Mouse (Mus musculus): ENCODE results near the gene C530008M17Rik.

The C530008M17Rik gene

DNA sequence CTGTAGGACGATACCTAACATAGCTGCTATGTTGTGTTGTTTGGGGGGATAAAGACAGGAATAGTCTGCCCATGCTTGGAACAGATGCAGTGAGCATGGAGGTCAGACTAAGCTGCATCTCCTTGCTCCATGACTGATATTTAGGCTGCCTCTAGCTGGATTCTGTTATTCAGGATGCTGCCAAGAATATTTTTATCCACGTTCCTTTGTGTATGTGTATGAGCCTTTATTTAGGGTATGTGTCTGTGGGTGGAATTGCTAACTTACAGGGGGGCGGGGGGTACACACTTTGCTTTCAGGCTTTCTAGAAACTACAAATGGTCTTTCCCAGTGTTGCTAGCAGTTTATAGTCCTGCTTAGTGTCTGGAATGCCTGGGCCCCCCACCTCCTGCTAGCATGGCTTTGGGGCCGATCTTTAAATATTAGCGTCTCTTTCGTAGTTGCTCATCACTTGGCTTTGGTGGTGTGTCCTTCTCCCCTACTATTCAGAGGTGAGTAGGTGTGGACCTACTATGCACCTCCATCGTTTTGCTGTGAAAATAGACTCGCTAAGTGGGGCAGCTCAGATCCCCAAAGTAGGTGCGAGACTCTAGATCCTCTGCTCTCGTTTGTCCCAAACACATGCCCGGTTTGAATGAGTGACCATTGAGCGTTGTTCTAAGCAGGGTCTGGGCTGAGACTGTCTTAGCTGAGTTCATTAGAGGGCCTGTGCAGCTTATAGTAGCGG is 45.0 kb downstream of the C530008M17Rik start:
- DNase-seq (ENCODE audit: extremely low read depth, insufficient read length, low spot score) = no peak

GRCm38 (mm10) chr5:76702104-76702503 is 45.8 kb downstream of the C530008M17Rik start:
- no peak for DNase-seq (ENCODE audit: extremely low read depth, insufficient read length, low spot score)

- DNase-seq (ENCODE audit: extremely low read depth, insufficient read length, low spot score) = no peak
These were observed 46.3 kb downstream of the C530008M17Rik start for GRCm38 (mm10) chr5:76702646-76703045.

- DNase-seq (ENCODE audit: extremely low read depth, insufficient read length, low spot score) = no peak
These were observed 49.2 kb downstream of the C530008M17Rik start for GRCm38 (mm10) chr5:76705307-76706173.

DNA sequence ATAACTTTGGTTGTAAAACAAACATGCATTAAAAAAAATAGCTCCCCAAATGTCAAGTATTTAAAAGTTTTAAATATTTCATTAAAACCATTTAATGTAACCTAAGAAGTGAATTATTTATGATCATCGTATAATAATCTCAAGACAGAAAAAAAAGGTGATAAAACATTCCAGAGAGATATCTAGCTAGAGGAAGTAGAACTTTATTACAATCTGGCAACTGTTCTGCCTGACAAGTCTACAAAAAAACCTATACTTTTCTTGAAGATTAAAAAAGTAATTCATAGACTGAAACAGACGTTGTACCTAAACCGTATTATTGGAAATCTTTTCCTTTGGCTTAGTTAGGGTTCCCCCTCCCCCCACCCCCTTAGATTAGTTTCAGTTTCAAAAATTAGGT is 50.8 kb downstream of the C530008M17Rik start:
- DNase-seq (ENCODE audit: extremely low read depth, insufficient read length, low spot score) = no peak

GRCm38 (mm10) chr5:76708004-76708403 is 51.7 kb downstream of the C530008M17Rik start:
- no peak for DNase-seq (ENCODE audit: extremely low read depth, insufficient read length, low spot score)

GRCm38 (mm10) chr5:76713743-76714142 is 57.4 kb downstream of the C530008M17Rik start:
- DNase-seq (ENCODE audit: extremely low read depth, insufficient read length, low spot score) = no peak

DNA sequence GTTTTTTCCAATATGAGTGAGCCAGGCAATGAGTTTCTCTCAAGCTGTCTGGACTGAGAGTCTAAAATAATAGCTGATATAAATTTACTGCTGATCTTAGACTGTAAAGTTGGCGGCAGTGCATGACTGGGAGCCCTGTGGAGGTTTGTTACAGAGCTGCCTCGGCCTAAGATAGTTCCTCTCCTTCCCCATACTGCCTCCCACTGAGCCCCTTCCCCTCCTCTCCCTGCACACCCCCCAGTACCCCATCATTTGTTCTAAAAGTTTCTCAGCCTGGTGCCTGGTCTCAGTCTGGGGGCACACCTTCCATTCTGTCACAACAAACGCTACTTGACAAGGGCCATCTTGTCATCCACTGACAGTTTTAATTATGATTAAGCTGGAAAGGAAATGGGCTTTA is 63.6 kb downstream of the C530008M17Rik start:
- no peak for DNase-seq (ENCODE audit: extremely low read depth, insufficient read length, low spot score)

DNA sequence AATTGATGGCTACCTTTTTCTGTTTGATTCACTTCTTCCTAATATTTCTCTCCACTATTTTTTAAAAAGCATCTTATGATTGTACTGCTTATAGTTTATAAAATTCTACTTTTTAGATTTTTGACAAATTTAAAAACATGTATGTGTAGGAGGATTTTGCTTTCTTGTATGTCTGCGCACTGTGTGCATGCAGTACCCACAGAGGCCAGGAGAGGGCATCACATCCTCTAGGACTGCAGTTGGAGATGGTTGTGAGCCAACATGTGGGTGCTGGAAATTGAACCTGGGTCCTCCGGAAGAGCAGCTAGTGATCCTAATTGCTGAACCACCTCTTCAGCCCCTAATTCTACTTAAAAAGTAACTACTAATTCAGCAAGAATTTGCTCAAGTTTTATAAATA is 68.6 kb downstream of the C530008M17Rik start:
- no peak for DNase-seq (ENCODE audit: extremely low read depth, insufficient read length, low spot score)

DNA sequence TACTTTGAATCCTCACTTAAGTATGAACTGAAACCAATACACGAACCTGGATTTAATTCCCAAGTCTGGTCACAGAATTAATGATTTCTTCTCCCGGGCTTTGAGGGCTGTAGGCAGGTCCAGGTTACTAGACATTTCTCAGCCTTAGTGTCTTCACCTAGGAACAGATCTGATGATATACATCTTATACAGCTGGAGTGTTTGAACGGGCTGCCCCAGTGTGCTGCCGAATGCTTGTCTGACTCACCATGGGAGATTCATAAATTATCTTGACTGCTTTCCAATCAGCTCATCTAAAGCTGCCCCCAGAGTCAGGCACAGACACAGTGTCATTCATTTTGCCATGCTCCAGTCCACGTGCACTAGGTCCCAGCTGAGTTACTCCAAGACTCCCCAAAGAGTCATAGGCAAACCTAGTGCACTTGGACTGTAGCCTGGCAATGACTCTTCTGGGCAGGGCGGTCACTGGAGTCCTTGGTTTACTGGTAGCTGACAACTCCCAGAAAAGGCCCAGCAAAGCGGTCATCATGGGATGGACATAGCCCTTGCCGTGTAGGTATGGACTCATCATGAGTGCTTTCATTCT is 70.3 kb downstream of the C530008M17Rik start:
- no peak for DNase-seq (ENCODE audit: extremely low read depth, insufficient read length, low spot score)

GRCm38 (mm10) chr5:76733055-76733641 is 76.8 kb downstream of the C530008M17Rik start:
- DNase-seq (ENCODE audit: extremely low read depth, insufficient read length, low spot score) = no peak

GRCm38 (mm10) chr5:76741463-76741862 is 85.2 kb downstream of the C530008M17Rik start:
- DNase-seq (ENCODE audit: extremely low read depth, insufficient read length, low spot score) = no peak

DNA sequence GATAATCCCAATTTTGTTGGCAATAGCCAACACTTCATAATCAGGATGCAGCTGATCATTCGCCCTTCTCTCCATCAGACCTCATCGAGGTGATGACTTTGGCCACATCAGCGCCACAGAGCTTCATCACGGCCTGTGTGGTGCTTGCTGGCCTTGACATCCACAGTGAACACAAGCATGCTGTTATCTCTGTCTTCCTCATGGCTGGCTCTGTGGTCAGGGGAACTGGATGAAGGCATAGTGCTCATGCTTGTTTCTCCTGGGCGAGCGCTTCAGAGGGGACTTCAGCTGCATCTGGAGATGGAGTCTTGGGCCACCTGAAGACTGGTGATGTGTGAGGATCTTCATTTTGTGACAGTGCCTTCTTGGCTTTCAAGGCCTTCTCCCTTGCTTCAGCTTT is 85.8 kb downstream of the C530008M17Rik start:
- no peak for DNase-seq (ENCODE audit: extremely low read depth, insufficient read length, low spot score)

DNA sequence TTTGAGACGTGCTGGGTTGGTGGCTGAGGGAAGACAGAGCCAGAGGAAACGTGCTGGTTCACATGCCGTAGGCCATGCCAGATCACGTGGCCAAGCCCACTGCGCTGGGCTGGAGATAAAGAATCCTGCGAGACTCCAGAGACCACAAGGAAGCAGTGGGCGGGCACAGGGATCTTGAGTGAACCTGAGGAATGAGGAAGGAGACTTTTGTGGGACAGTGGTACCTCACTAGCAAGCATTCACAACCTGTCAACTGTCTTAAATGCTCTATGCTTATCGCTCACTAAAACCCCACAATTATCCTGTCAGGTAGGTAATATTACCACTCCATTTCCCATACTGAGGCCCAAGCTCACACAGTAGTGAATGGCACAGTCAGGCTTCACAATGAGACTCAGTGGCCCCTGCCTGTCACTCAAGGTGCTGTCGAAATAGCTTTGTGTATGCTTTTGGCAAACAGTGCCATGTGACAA is 88.5 kb downstream of the C530008M17Rik start:
- no peak for DNase-seq (ENCODE audit: extremely low read depth, insufficient read length, low spot score)

GRCm38 (mm10) chr5:76747851-76748250 is 91.5 kb downstream of the C530008M17Rik start:
- no peak for DNase-seq (ENCODE audit: extremely low read depth, insufficient read length, low spot score)

- no peak for DNase-seq (ENCODE audit: extremely low read depth, insufficient read length, low spot score)
These were observed 96.0 kb downstream of the C530008M17Rik start for GRCm38 (mm10) chr5:76752351-76752750.

DNA sequence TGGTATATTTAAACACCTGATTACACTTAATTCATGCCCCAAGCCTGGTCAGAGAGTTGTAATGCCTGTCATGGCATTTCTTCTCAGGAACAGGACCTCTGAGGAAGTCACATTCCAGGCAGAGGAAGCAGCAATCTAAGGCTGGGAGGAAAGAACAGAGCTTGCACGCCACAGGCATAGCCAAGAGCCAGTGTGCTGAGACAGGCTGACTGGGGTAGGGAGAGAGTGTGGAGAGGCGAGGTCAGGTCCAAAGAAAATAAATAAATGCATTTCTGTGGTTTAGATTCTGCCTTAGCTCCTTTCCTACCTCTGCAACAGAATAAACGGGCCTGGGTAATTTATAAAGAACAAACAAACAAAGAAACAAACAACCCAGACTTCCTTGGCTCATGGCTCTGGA is 104.0 kb downstream of the C530008M17Rik start:
- peak; percentile 11 for DNase-seq (ENCODE audit: extremely low read depth, insufficient read length, low spot score)

GRCm38 (mm10) chr5:76762030-76762698 is 105.9 kb downstream of the C530008M17Rik start:
- DNase-seq (ENCODE audit: extremely low read depth, insufficient read length, low spot score) = no peak

DNA sequence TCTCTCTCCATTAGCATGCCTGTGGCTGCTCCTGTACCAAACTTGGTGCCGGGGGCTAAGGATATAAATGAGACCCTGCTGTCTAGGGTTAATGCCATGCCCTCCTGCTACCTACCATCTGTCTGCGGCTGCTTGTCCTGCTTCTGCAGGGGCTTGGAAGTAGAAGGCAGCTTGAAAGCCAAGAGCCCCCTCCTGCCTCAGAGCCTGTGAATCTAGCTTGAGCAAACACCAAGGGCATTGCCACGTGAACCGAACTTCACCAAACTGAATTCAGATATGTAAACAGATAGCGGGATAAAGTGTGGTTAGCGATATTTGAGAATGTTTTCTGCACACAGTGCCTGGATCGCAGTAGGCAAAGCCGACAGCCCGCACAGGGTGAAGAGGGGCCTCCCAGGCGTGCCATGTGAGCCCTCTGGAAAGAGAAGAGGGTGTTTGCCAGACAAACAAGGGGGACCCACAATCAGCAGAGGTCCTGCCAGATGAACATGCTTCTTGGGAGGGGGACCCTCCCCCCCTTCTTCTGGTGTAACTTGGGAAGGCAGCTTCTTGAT is 106.9 kb downstream of the C530008M17Rik start:
- no peak for DNase-seq (ENCODE audit: extremely low read depth, insufficient read length, low spot score)

DNA sequence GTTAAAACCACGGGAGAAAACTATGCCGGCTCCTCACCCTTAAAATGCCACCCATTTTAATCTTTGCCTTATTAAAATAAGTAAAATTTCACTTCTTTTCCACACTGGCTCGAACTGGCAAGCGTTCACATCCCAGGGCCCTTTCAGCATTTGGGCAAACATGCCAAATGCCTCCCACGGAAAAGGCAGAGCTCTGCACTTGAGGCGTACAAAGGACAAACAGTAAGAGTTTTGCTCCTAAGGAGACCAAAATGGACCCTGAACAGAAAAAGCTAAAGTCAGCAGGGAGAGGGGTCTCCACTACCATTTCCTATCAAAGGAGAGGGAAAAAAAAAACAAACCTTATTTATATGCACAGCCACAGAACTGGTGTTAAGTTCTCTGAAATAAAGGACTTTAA is 107.4 kb downstream of the C530008M17Rik start:
- DNase-seq (ENCODE audit: extremely low read depth, insufficient read length, low spot score) = no peak
